Mouse (Mus musculus) myocyte (in vitro differentiated cells): ENCODE data around the gene Gdf3.

Source experiments
- CEBPB ChIP-seq: IDR thresholded peaks from 2 replicates; pipeline ENCODE4 v1.6.1; 2011; ENCODE audit warnings: mild to moderate bottlenecking, moderate library complexity; ENCODE audit not compliant: poor library complexity, insufficient read depth, severe bottlenecking
- E2F4 ChIP-seq: IDR thresholded peaks from one replicate; pipeline ENCODE4 v1.6.1; 2011; ENCODE audit warnings: mild to moderate bottlenecking, control low read depth, moderate library complexity; ENCODE audit not compliant: insufficient read depth
- MAX ChIP-seq: IDR thresholded peaks from one replicate; pipeline ENCODE4 v1.6.1; 2011; ENCODE audit warnings: low read depth, mild to moderate bottlenecking, control low read depth
- MYOD1 ChIP-seq, 3 experiments: IDR thresholded peaks; one replicate each; pipeline ENCODE4 v1.6.1; 2011; ENCODE audit warnings: control low read depth in 2 of 3, low read depth in 2 of 3, mild to moderate bottlenecking in 2 of 3, moderate library complexity in 1 of 3; ENCODE audit not compliant: insufficient read length in 2 of 3, control insufficient read depth in 1 of 3
- POLR2A ChIP-seq: IDR thresholded peaks from one replicate; pipeline ENCODE4 v1.6.1; 2011; ENCODE audit warnings: low read depth, mild to moderate bottlenecking, control low read depth, moderate library complexity; ENCODE audit not compliant: insufficient read length
- POLR2AphosphoS2 ChIP-seq: IDR thresholded peaks from one replicate; pipeline ENCODE4 v1.6.1; 2011; ENCODE audit warnings: low read depth, control low read depth; ENCODE audit not compliant: insufficient read length
- REST ChIP-seq: IDR thresholded peaks from one replicate; pipeline ENCODE4 v1.6.1; 2011; ENCODE audit warnings: mild to moderate bottlenecking, control low read depth, moderate library complexity; ENCODE audit not compliant: insufficient read depth, insufficient read length
- TCF12 ChIP-seq: IDR thresholded peaks from one replicate; pipeline ENCODE4 v1.6.1; 2011; ENCODE audit warnings: mild to moderate bottlenecking, control low read depth; ENCODE audit not compliant: poor library complexity, insufficient read depth, severe bottlenecking
- TCF3 ChIP-seq: IDR thresholded peaks from one replicate; pipeline ENCODE4 v1.6.1; 2011; ENCODE audit warnings: low read depth, control low read depth; ENCODE audit not compliant: insufficient read length
- USF1 ChIP-seq: IDR thresholded peaks from one replicate; pipeline ENCODE4 v1.6.1; 2011; ENCODE audit warnings: low read depth, mild to moderate bottlenecking, control low read depth, moderate library complexity

- no peak for TF ChIP-seq MAX
- TF ChIP-seq TCF3: no peak
- TF ChIP-seq TCF12: no peak
- no peak for TF ChIP-seq USF1
- TF ChIP-seq REST: no peak
- TF ChIP-seq POLR2A: no peak
- no peak for TF ChIP-seq E2F4
- TF ChIP-seq MYOD1 (IDR thresholded peaks at IDR 0.05; ENCODE audit: control insufficient read depth in 1 of 3, insufficient read length in 2 of 3, low read depth in 2 of 3): no peak
- TF ChIP-seq POLR2AphosphoS2: no peak
- TF ChIP-seq CEBPB: no peak
Measured at GRCm38 (mm10) chr6:122596608-122597007, 13.3 kb downstream of the Gdf3 start.
